Mouse (Mus musculus) kidney, postnatal 0 days (tissue): Measurements from ENCODE around the gene Ankrd34a. TPM values are rescaled to one million over a fixed set of nuclear protein-coding genes. Genes with fewer than 3 reads are reported as not detected.

Experiments used
- ATAC-seq: fragments of 200-750 bp; cut with Nextera tagmentation; replicated peaks from 2 replicates; pipeline ENCODE4 v1.8.0; 2017; ENCODE audit warnings: low read depth, moderate number of reproducible peaks, moderate TSS enrichment, moderate library complexity; ENCODE audit not compliant: low FRiP score
- DNase-seq: peaks from one replicate; pipeline ENCODE4 v3.0.0-alpha.2; 2016; ENCODE audit warnings: low spot score
- H3K27ac ChIP-seq: fragments of 300-500 bp; sonication (generic); 2 replicates; pipeline ENCODE4 v1.5.1; 2014; ENCODE audit warnings: mild to moderate bottlenecking
- H3K27me3 ChIP-seq: fragments of 300-500 bp; sonication (generic); 2 replicates; pipeline ENCODE4 v1.6.1; 2014; ENCODE audit warnings: low read length, mixed read lengths; ENCODE audit not compliant: insufficient read depth
- H3K36me3 ChIP-seq: fragments of 300-500 bp; sonication (generic); 2 replicates; pipeline ENCODE4 v1.6.1; 2014; ENCODE audit warnings: low read length, mixed read lengths; ENCODE audit not compliant: insufficient read depth
- H3K4me1 ChIP-seq: fragments of 300-500 bp; sonication (generic); replicated peaks from 2 replicates; pipeline ENCODE4 v1.6.1; 2014; ENCODE audit warnings: antibody characterized with exemption, low read length, mixed read lengths; ENCODE audit not compliant: insufficient read depth
- H3K4me2 ChIP-seq: fragments of 300-500 bp; sonication (generic); 2 replicates; pipeline ENCODE4 v1.6.1; 2014; ENCODE audit warnings: mild to moderate bottlenecking, low read length, moderate library complexity, mixed read lengths
- H3K4me3 ChIP-seq: fragments of 300-500 bp; sonication (generic); replicated peaks from 2 replicates; pipeline ENCODE4 v1.5.1; 2014; ENCODE audit warnings: low read depth, low read length
- H3K9ac ChIP-seq: fragments of 300-500 bp; sonication (generic); 2 replicates; pipeline ENCODE4 v1.6.1; 2014; ENCODE audit warnings: low read depth, low read length
- H3K9me3 ChIP-seq: fragments of 300-500 bp; sonication (generic); replicated peaks from 2 replicates; pipeline ENCODE4 v1.6.1; 2016; ENCODE audit warnings: low read length, inconsistent platforms, mixed read lengths
- CTCF ChIP-seq: IDR thresholded peaks from 2 replicates; pipeline ENCODE4 v1.5.1; 2016; ENCODE audit warnings: antibody characterized with exemption, low read depth, mild to moderate bottlenecking, moderate library complexity
- WGBS: fragments of 180-500 bp; shearing (Covaris S2); extraction: QIAGEN DNeasy Blood & Tissue Kit; methylation state at CpG from one replicate; pipeline ENCODE4 v1.1.7; 2014; 5-methylcytosine and 5-hydroxymethylcytosine counted together
- polyA plus RNA-seq: library from polyadenylated mRNA; unstranded; fragments of >200 nt; fragmentation: Nextera tagmentation; extraction: Ambion mirVana; gene quantifications from 2 replicates; pipeline ENCODE4 v1.2.1, GENCODE M21; 2015

The Ankrd34a gene
- polyA plus RNA-seq, 1 experiment from 2014 or later: 1.2 TPM

- Histone ChIP-seq H3K9me3 (no peaks in the 10 kb centered on the region), H3K4me2 (no peak overlapping the region), H3K27me3 (no peaks in the 10 kb centered on the region), H3K27ac (no peak overlapping the region), H3K9ac (0 out of 2 replicates have a peak overlapping the region, but pooled peaks have one; percentile 18), H3K4me1 (peaks cover 12% of the 10 kb centered on the region), H3K4me3 (no peak overlapping the region), H3K36me3 (no peaks in the 10 kb centered on the region)
- no peak for ATAC-seq
- DNase-seq: no peak
- no peak for TF ChIP-seq CTCF
- 77% methylated on average over 8 of the region's 8 CpGs for WGBS
Observed at GRCm38 (mm10) chr3:96566661-96567450, 29.6 kb upstream of the Ankrd34a start.

GRCm38 (mm10) chr3:96568605-96569004, 27.8 kb upstream of the Ankrd34a start:
- 71% methylated on average over 8 of the region's 8 CpGs for WGBS
- ATAC-seq: no peak
- DNase-seq: no peak

DNA sequence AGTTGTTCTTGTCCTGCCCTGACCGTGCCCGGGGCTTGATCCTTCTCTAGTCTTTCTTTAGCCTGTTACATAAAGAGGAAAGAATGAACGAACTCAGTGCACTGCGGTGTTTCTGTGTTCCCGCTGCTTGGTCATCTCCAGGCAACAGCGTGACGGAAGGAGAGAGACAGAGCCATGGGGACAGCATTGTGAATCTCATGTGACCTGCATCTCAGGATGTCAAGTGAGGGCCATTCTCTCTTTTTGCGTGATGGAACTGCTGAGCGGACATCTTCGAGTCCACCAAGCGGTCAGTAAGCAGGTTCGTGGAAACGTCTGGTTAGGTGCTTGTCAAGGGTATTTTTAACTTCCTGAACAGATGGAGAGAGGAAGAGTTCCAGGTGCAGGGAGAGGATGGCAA, 26.9 kb upstream of the Ankrd34a start:
- DNase-seq: no peak
- no peak for ATAC-seq
- H3K4me1 ChIP-seq: peaks cover 4% of the 10 kb centered on the region
- no peak overlapping the region for H3K4me2 ChIP-seq
- 94% methylated on average over 13 of the region's 13 CpGs for WGBS
- H3K9me3 ChIP-seq: no peaks in the 10 kb centered on the region
- H3K27me3 ChIP-seq: no peaks in the 10 kb centered on the region
- no peak overlapping the region for H3K9ac ChIP-seq
- no peak overlapping the region for H3K4me3 ChIP-seq
- no peak for TF ChIP-seq CTCF
- H3K36me3 ChIP-seq: no peaks in the 10 kb centered on the region
- H3K27ac ChIP-seq: no peak overlapping the region

More at GRCm38 (mm10) chr3:96568605-96569004, 27.8 kb upstream of the Ankrd34a start:
- Histone ChIP-seq H3K4me1 (peaks cover 12% of the 10 kb centered on the region), H3K36me3 (no peaks in the 10 kb centered on the region), H3K27me3 (no peaks in the 10 kb centered on the region), H3K27ac (no peak overlapping the region), H3K9me3 (no peaks in the 10 kb centered on the region), H3K9ac (no peak overlapping the region), H3K4me3 (no peak overlapping the region), H3K4me2 (no peak overlapping the region)
- TF ChIP-seq CTCF: no peak

DNA sequence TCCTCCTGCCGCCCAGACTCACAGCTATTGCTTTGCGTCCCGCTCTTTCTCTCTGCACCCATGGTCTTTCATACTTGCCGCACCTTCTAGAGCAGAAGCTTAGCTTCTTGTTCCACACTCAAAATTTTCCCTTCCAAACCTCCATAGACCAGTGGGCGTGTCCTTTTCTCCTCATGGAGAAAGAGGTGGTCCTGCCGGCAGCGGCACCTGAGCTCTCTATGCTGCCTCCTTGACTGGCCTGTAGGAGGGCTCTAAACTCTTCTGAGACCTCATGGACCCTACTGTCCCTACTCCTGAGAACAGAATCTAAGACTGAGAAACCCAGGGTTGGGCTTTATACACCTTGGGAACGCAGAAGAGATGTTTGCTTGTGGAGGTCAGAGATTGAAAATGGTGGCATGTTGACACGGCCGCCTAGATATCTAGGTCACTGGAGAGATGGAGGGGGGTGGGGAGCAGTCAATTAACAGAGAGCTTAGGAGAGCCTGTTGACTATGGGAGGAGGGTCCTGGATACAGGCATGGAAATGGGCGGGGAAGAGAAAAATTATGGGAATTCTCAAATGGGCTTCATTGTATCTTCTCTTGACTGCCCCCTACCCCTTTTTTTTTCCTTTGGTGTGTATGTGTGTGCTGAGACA, 26.4 kb upstream of the Ankrd34a start:
- Histone ChIP-seq H3K4me1 (no peaks in the 10 kb centered on the region; the same call in 1 of the 2 replicates), H3K4me2 (no peak overlapping the region), H3K27me3 (no peaks in the 10 kb centered on the region), H3K4me3 (no peak overlapping the region), H3K9ac (no peak overlapping the region), H3K27ac (no peak overlapping the region), H3K9me3 (no peaks in the 10 kb centered on the region), H3K36me3 (no peaks in the 10 kb centered on the region)
- ATAC-seq: no peak
- no peak for TF ChIP-seq CTCF
- no peak for DNase-seq
- 92% methylated on average over 11 of the region's 11 CpGs for WGBS

DNA sequence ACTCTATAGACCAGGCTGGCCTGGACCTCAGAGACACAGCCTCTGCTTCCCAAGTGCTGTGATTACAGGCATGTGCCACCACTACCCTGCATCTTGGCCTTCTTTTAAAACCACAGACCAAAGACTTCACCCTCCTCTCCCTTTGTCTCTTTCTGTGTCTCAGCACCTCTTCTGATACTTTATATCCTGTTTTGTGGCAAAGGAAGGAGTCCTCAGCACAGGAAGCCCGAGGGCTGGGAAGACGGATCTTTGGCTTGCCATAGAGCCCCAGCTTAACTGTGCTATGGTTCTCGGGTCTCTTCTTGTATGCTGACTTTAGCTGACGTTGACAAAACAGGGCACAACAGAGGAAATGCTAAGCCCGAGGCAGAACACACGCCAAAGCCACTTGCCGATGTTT, 25.8 kb upstream of the Ankrd34a start:
- 0 out of 2 replicates have a peak overlapping the region, but pooled peaks have one; percentile 28 for H3K27ac ChIP-seq
- H3K4me2 ChIP-seq: no peak overlapping the region
- no peaks in the 10 kb centered on the region for H3K9me3 ChIP-seq
- ATAC-seq (no peak), DNase-seq (no peak)
- no peak overlapping the region for H3K9ac ChIP-seq
- H3K4me1 ChIP-seq: peaks cover 4% of the 10 kb centered on the region; the same call in 1 of the 2 replicates
- H3K36me3 ChIP-seq: no peaks in the 10 kb centered on the region
- H3K4me3 ChIP-seq: no peak overlapping the region
- no peak for TF ChIP-seq CTCF
- H3K27me3 ChIP-seq: no peaks in the 10 kb centered on the region
- 66% methylated on average over 7 of the region's 7 CpGs for WGBS

- Histone ChIP-seq H3K4me2 (no peak overlapping the region), H3K36me3 (no peaks in the 10 kb centered on the region), H3K9me3 (no peaks in the 10 kb centered on the region), H3K27me3 (no peaks in the 10 kb centered on the region), H3K4me3 (no peak overlapping the region), H3K4me1 (peaks cover 10% of the 10 kb centered on the region; the same call in 1 of the 2 replicates), H3K27ac (peak overlapping the region; percentile 79), H3K9ac (no peak overlapping the region)
- no peak for ATAC-seq
- 76% methylated on average over 2 of the region's 2 CpGs for WGBS
- DNase-seq: no peak
- TF ChIP-seq CTCF: no peak
Observed at GRCm38 (mm10) chr3:96571336-96571735, 25.1 kb upstream of the Ankrd34a start.
